Mouse (Mus musculus) hindbrain, embryonic 11.5 days (tissue): ENCODE results near the gene Dnajc13. TPM values are rescaled to one million over a fixed set of nuclear protein-coding genes. Genes with fewer than 3 reads are reported as not detected.

ENCODE experiments used
- ATAC-seq: fragments of 200-750 bp; cut with Nextera tagmentation; 2 replicates; pipeline ENCODE4 v1.8.0; 2017; ENCODE audit warnings: mild to moderate bottlenecking, moderate TSS enrichment, moderate library complexity; ENCODE audit not compliant: low FRiP score
- DNase-seq: peaks from one replicate; pipeline ENCODE4 v3.0.0-alpha.2; 2015; ENCODE audit warnings: low spot score
- H3K27ac ChIP-seq: fragments of 300-500 bp; sonication (generic); 2 replicates; pipeline ENCODE4 v1.5.1; 2014; ENCODE audit warnings: mild to moderate bottlenecking, low read depth, low read length
- H3K27me3 ChIP-seq: fragments of 300-500 bp; sonication (generic); 2 replicates; pipeline ENCODE4 v1.6.1; 2014; ENCODE audit warnings: mild to moderate bottlenecking, low read length, moderate library complexity, mixed read lengths; ENCODE audit not compliant: control insufficient read depth, insufficient read depth
- H3K36me3 ChIP-seq: fragments of 300-500 bp; sonication (generic); 2 replicates; pipeline ENCODE4 v1.6.1; 2014; ENCODE audit warnings: mild to moderate bottlenecking, low read length, moderate library complexity, mixed read lengths; ENCODE audit not compliant: control insufficient read depth, insufficient read depth
- H3K4me1 ChIP-seq: fragments of 300-500 bp; sonication (generic); replicated peaks from 2 replicates; pipeline ENCODE4 v1.6.1; 2014; ENCODE audit warnings: low read length, mixed read lengths; ENCODE audit not compliant: control insufficient read depth, insufficient read depth
- H3K4me2 ChIP-seq: fragments of 300-500 bp; sonication (generic); replicated peaks from 2 replicates; pipeline ENCODE4 v1.6.1; 2014; ENCODE audit warnings: mild to moderate bottlenecking, low read depth, low read length
- H3K4me3 ChIP-seq: fragments of 300-500 bp; sonication (generic); 2 replicates; pipeline ENCODE4 v1.5.1; 2014; ENCODE audit warnings: low read depth, low read length
- H3K9ac ChIP-seq: fragments of 300-500 bp; sonication (generic); 2 replicates; pipeline ENCODE4 v1.6.1; 2014; ENCODE audit warnings: low read depth, low read length
- H3K9me3 ChIP-seq: fragments of 300-500 bp; sonication (generic); 2 replicates; pipeline ENCODE4 v1.6.1; 2016; ENCODE audit warnings: low read length; ENCODE audit not compliant: control insufficient read depth
- WGBS: fragments of 180-500 bp; shearing (Covaris S2); extraction: QIAGEN DNeasy Blood & Tissue Kit; methylation state at CpG from one replicate; pipeline ENCODE4 v1.1.7; 2014; 5-methylcytosine and 5-hydroxymethylcytosine counted together
- polyA plus RNA-seq: library from polyadenylated mRNA; unstranded; fragments of >200 nt; fragmentation: Nextera tagmentation; extraction: Ambion mirVana; gene quantifications from 2 replicates; pipeline ENCODE4 v1.2.1, GENCODE M21; 2014

Dnajc13 gene
- polyA plus RNA-seq, 1 experiment from 2014 or later, result 31.5 TPM

- H3K36me3 ChIP-seq, result 0 out of 2 replicates have a peak, but pooled peaks cover 5% of the 10 kb centered on the region
- no peak overlapping the region for H3K27ac ChIP-seq
- DNase-seq, result no peak
- H3K4me3 ChIP-seq, result no peak overlapping the region
- H3K4me1 ChIP-seq, result no peaks in the 10 kb centered on the region
- no peaks in the 10 kb centered on the region for H3K9me3 ChIP-seq
- WGBS, result 95% methylated on average over 5 of the region's 5 CpGs
- ATAC-seq, result no peak
- H3K9ac ChIP-seq, result no peak overlapping the region
- H3K4me2 ChIP-seq, result no peak overlapping the region
- H3K27me3 ChIP-seq, result no peaks in the 10 kb centered on the region
Measured at GRCm38 (mm10) chr9:104187028-104187427, 75.7 kb downstream of the Dnajc13 start.

GRCm38 (mm10) chr9:104183181-104183580 lies 79.5 kb downstream of the Dnajc13 start:
- H3K9me3 ChIP-seq, result no peaks in the 10 kb centered on the region
- 87% methylated on average over 5 of the region's 5 CpGs for WGBS
- no peak overlapping the region for H3K4me2 ChIP-seq
- peaks cover 8% of the 10 kb centered on the region; the same call in 1 of the 2 replicates for H3K36me3 ChIP-seq
- ATAC-seq, result no peak
- DNase-seq, result no peak
- H3K4me1 ChIP-seq, result no peaks in the 10 kb centered on the region
- no peak overlapping the region for H3K27ac ChIP-seq
- H3K27me3 ChIP-seq, result no peaks in the 10 kb centered on the region
- H3K9ac ChIP-seq, result no peak overlapping the region
- H3K4me3 ChIP-seq, result no peak overlapping the region

GRCm38 (mm10) chr9:104182328-104182727 lies 80.4 kb downstream of the Dnajc13 start:
- DNase-seq (peak; percentile 9), ATAC-seq (no peak)
- no peak overlapping the region for H3K4me2 ChIP-seq
- no peak overlapping the region for H3K27ac ChIP-seq
- no peak overlapping the region for H3K4me3 ChIP-seq
- H3K9ac ChIP-seq, result no peak overlapping the region
- H3K36me3 ChIP-seq, result peaks cover 6% of the 10 kb centered on the region; the same call in 1 of the 2 replicates
- 56% methylated on average over 5 of the region's 5 CpGs for WGBS
- no peaks in the 10 kb centered on the region for H3K27me3 ChIP-seq
- H3K4me1 ChIP-seq, result no peaks in the 10 kb centered on the region
- no peaks in the 10 kb centered on the region for H3K9me3 ChIP-seq

- no peaks in the 10 kb centered on the region for H3K4me1 ChIP-seq
- 88% methylated on average over 4 of the region's 4 CpGs for WGBS
- no peak overlapping the region for H3K4me2 ChIP-seq
- no peak overlapping the region for H3K27ac ChIP-seq
- no peaks in the 10 kb centered on the region for H3K27me3 ChIP-seq
- no peak overlapping the region for H3K4me3 ChIP-seq
- H3K9me3 ChIP-seq, result no peaks in the 10 kb centered on the region
- DNase-seq (no peak), ATAC-seq (no peak)
- H3K36me3 ChIP-seq, result peaks cover 6% of the 10 kb centered on the region; the same call in 1 of the 2 replicates
- no peak overlapping the region for H3K9ac ChIP-seq
Measured at GRCm38 (mm10) chr9:104181626-104182025, 81.1 kb downstream of the Dnajc13 start.

GRCm38 (mm10) chr9:104180046-104180445 lies 82.7 kb downstream of the Dnajc13 start:
- H3K36me3 ChIP-seq, result peaks cover 8% of the 10 kb centered on the region; the same call in 1 of the 2 replicates
- no peak for ATAC-seq

GRCm38 (mm10) chr9:104172342-104172741 lies 90.4 kb downstream of the Dnajc13 start:
- ATAC-seq, result no peak
- 96% methylated on average over 6 of the region's 6 CpGs for WGBS
- 0 out of 2 replicates have a peak, but pooled peaks cover 2% of the 10 kb centered on the region for H3K36me3 ChIP-seq

More at GRCm38 (mm10) chr9:104180046-104180445, 82.7 kb downstream of the Dnajc13 start:
- Histone ChIP-seq H3K27ac (no peak overlapping the region), H3K9ac (no peak overlapping the region), H3K4me1 (no peaks in the 10 kb centered on the region), H3K4me3 (no peak overlapping the region), H3K27me3 (no peaks in the 10 kb centered on the region), H3K4me2 (no peak overlapping the region), H3K9me3 (no peaks in the 10 kb centered on the region)
- WGBS, result 98% methylated on average over 6 of the region's 6 CpGs
- no peak for DNase-seq

GRCm38 (mm10) chr9:104171651-104172050 lies 91.1 kb downstream of the Dnajc13 start:
- Histone ChIP-seq H3K27ac (no peak overlapping the region), H3K9ac (no peak overlapping the region), H3K4me3 (no peak overlapping the region), H3K27me3 (no peaks in the 10 kb centered on the region), H3K4me2 (no peak overlapping the region), H3K9me3 (no peaks in the 10 kb centered on the region), H3K4me1 (no peaks in the 10 kb centered on the region), H3K36me3 (peaks cover 4% of the 10 kb centered on the region; the same call in 1 of the 2 replicates)
- DNase-seq (no peak), ATAC-seq (no peak)
- WGBS, result 94% methylated on average over 6 of the region's 6 CpGs

More at GRCm38 (mm10) chr9:104172342-104172741, 90.4 kb downstream of the Dnajc13 start:
- no peaks in the 10 kb centered on the region for H3K9me3 ChIP-seq
- H3K9ac ChIP-seq, result no peak overlapping the region
- no peaks in the 10 kb centered on the region for H3K27me3 ChIP-seq
- H3K4me1 ChIP-seq, result no peaks in the 10 kb centered on the region
- no peak overlapping the region for H3K4me2 ChIP-seq
- no peak overlapping the region for H3K4me3 ChIP-seq
- DNase-seq, result no peak
- H3K27ac ChIP-seq, result no peak overlapping the region

GRCm38 (mm10) chr9:104169986-104170385 lies 92.7 kb downstream of the Dnajc13 start:
- no peak overlapping the region for H3K4me3 ChIP-seq
- DNase-seq, result no peak
- H3K36me3 ChIP-seq, result peaks cover 5% of the 10 kb centered on the region; the same call in 1 of the 2 replicates
- no peaks in the 10 kb centered on the region for H3K9me3 ChIP-seq
- WGBS, result 96% methylated on average over 10 of the region's 10 CpGs
- H3K4me1 ChIP-seq, result no peaks in the 10 kb centered on the region
- no peak overlapping the region for H3K9ac ChIP-seq
- no peak overlapping the region for H3K27ac ChIP-seq
- no peak overlapping the region for H3K4me2 ChIP-seq
- ATAC-seq, result no peak
- no peaks in the 10 kb centered on the region for H3K27me3 ChIP-seq

GRCm38 (mm10) chr9:104165926-104166325 lies 96.8 kb downstream of the Dnajc13 start:
- no peak overlapping the region for H3K9ac ChIP-seq
- H3K9me3 ChIP-seq, result no peaks in the 10 kb centered on the region
- no peak overlapping the region for H3K27ac ChIP-seq
- WGBS, result 98% methylated on average over 5 of the region's 5 CpGs
- H3K4me3 ChIP-seq, result no peak overlapping the region
- peaks cover 5% of the 10 kb centered on the region for H3K36me3 ChIP-seq
- ATAC-seq (no peak), DNase-seq (no peak)
- no peak overlapping the region for H3K4me2 ChIP-seq
- H3K27me3 ChIP-seq, result no peaks in the 10 kb centered on the region
- H3K4me1 ChIP-seq, result no peaks in the 10 kb centered on the region
